Comparison of ENCODE assay signal across 16 mouse cellular contexts in genomic region chr15:99382893-99383292, GRCm38 (mm10). TPM values are rescaled to one million over a fixed set of nuclear protein-coding genes. Genes with fewer than 3 reads are reported as not detected.
DNase-seq lines count a peak whose midpoint lies in the region; ATAC-seq and TF ChIP-seq lines count a peak whose summit lies in the region.
"Had no signal": no experiment of that assay in that cellular context is flagged by ENCODE, and none has a peak within 500 bp of the region (broad histone marks: within the 10 kb centered on the region; RNA-seq: fewer than 3 reads in every experiment).

No protein-coding gene starts in this region.

- H3K4me1 ChIP-seq in liver, embryonic 16.5 days (ENCODE audit: control insufficient read depth, low read depth, low read length), result peaks cover 7% of the 10 kb centered on the region
- H3K4me1 ChIP-seq in liver, embryonic 12.5 days, result peaks cover 7% of the 10 kb centered on the region; the same call in 1 of the 2 replicates
- H3K4me1 ChIP-seq in kidney, embryonic 16.5 days (ENCODE audit: insufficient read depth, low read length), result peaks cover 10% of the 10 kb centered on the region
- no peaks in the 10 kb centered on the region for H3K4me1 ChIP-seq in stomach, embryonic 15.5 days
- peaks cover 1% of the 10 kb centered on the region for H3K4me1 ChIP-seq in thymus, adult 2 months (replicated peaks; ENCODE audit: control insufficient read depth, insufficient read depth, low read length)
- H3K4me1 ChIP-seq in midbrain, embryonic 16.5 days (ENCODE audit: control insufficient read depth, insufficient read depth, low read length), result no peaks in the 10 kb centered on the region
- H3K4me1 ChIP-seq: forebrain, embryonic 13.5 days; hindbrain, embryonic 15.5 days had no signal

- no peaks in the 10 kb centered on the region for H3K36me3 ChIP-seq in liver, embryonic 16.5 days (ENCODE audit: control insufficient read depth, insufficient read depth)
- H3K36me3 ChIP-seq in liver, embryonic 12.5 days, result no peaks in the 10 kb centered on the region
- H3K36me3 ChIP-seq in kidney, embryonic 16.5 days (ENCODE audit: insufficient read depth, low read length), result no peaks in the 10 kb centered on the region
- H3K36me3 ChIP-seq in stomach, embryonic 15.5 days, result no peaks in the 10 kb centered on the region
- no peaks in the 10 kb centered on the region for H3K36me3 ChIP-seq in thymus, adult 2 months (ENCODE audit: control insufficient read depth, insufficient read depth, low read length)
- no peaks in the 10 kb centered on the region for H3K36me3 ChIP-seq in midbrain, embryonic 16.5 days (ENCODE audit: control insufficient read depth, insufficient read depth, low read length)
- H3K36me3 ChIP-seq: hindbrain, embryonic 15.5 days had no signal

- no peak overlapping the region for H3K27ac ChIP-seq in liver, embryonic 16.5 days (ENCODE audit: low read length)
- H3K27ac ChIP-seq in liver, embryonic 12.5 days, result no peak overlapping the region
- no peak overlapping the region for H3K27ac ChIP-seq in kidney, embryonic 16.5 days (ENCODE audit: low read length)
- H3K27ac ChIP-seq in stomach, embryonic 15.5 days, result no peak overlapping the region
- H3K27ac ChIP-seq in thymus, adult 2 months (ENCODE audit: control insufficient read depth, insufficient read depth, low read length), result no peak overlapping the region
- H3K27ac ChIP-seq in midbrain, embryonic 16.5 days (ENCODE audit: low read length), result no peak overlapping the region
- H3K27ac ChIP-seq: forebrain, embryonic 13.5 days; hindbrain, embryonic 15.5 days; layer of hippocampus, adult 2 months; left cerebral cortex, adult 2 months; macrophage had no signal

- H3K9ac ChIP-seq in liver, embryonic 16.5 days (ENCODE audit: low read depth, low read length), result no peak overlapping the region
- H3K9ac ChIP-seq in liver, embryonic 12.5 days, result no peak overlapping the region
- H3K9ac ChIP-seq in kidney, embryonic 16.5 days (replicated peaks; ENCODE audit: low read length), result no peak overlapping the region
- H3K9ac ChIP-seq in stomach, embryonic 15.5 days, result no peak overlapping the region
- H3K9ac ChIP-seq in midbrain, embryonic 16.5 days (ENCODE audit: low read depth, low read length), result no peak overlapping the region
- H3K9ac ChIP-seq: forebrain, embryonic 13.5 days; hindbrain, embryonic 15.5 days had no signal

- no peak for TF ChIP-seq CTCF in Patski (IDR thresholded peaks at IDR 0.05)
- no peak for TF ChIP-seq CTCF in thymus, adult 2 months (IDR thresholded peaks at IDR 0.05; ENCODE audit: borderline replicate concordance, control insufficient read depth, extremely low read depth, insufficient read depth, low read length, poor library complexity)

- peaks cover 3% of the 10 kb centered on the region for H3K9me3 ChIP-seq in liver, embryonic 16.5 days (replicated peaks; ENCODE audit: control insufficient read depth, low read length)
- 0 out of 2 replicates have a peak, but pooled peaks cover 4% of the 10 kb centered on the region for H3K9me3 ChIP-seq in liver, embryonic 12.5 days (replicated peaks)
- peaks cover 5% of the 10 kb centered on the region; the same call in 1 of the 2 replicates for H3K9me3 ChIP-seq in kidney, embryonic 16.5 days (ENCODE audit: low read length)
- no peaks in the 10 kb centered on the region for H3K9me3 ChIP-seq in stomach, embryonic 15.5 days
- H3K9me3 ChIP-seq in midbrain, embryonic 16.5 days (replicated peaks; ENCODE audit: control insufficient read depth, low read length, poor library complexity, severe bottlenecking), result no peaks in the 10 kb centered on the region
- H3K9me3 ChIP-seq: forebrain, embryonic 13.5 days; hindbrain, embryonic 15.5 days had no signal

- DNase-seq in Patski (ENCODE audit: low read depth, low spot score), result peak; percentile 73
- DNase-seq in thymus, adult 2 months, result no peak
- DNase-seq: adrenal gland, postnatal 14 days; cerebellum, adult 9-10 months; midbrain, embryonic 14.5 days; right cerebral cortex, postnatal 14 days had no signal

- no peak overlapping the region for H3K4me2 ChIP-seq in liver, embryonic 16.5 days (ENCODE audit: low read depth, low read length)
- H3K4me2 ChIP-seq in liver, embryonic 12.5 days, result no peak overlapping the region
- H3K4me2 ChIP-seq in kidney, embryonic 16.5 days (replicated peaks; ENCODE audit: low read depth, low read length), result no peak overlapping the region
- H3K4me2 ChIP-seq in stomach, embryonic 15.5 days, result no peak overlapping the region
- no peak overlapping the region for H3K4me2 ChIP-seq in midbrain, embryonic 16.5 days (ENCODE audit: low read length)
- H3K4me2 ChIP-seq: forebrain, embryonic 13.5 days; hindbrain, embryonic 15.5 days had no signal

- in situ Hi-C loops in Patski (cut with MboI; ENCODE audit: low pct_unique_long_range_greater_than_20kb), result no loop called here

- POLR2A ChIA-PET in Patski (lab: Charles Lee), result no interaction called here

- peak; percentile 37; the same call in 1 of the 2 replicates for ATAC-seq in liver, embryonic 16.5 days (ENCODE audit: low read depth)
- ATAC-seq in liver, embryonic 12.5 days, result no peak
- ATAC-seq in Patski, result peak; percentile 85
- peak; percentile 88 for ATAC-seq in kidney, embryonic 16.5 days (ENCODE audit: low FRiP score, low TSS enrichment)
- ATAC-seq in stomach, embryonic 15.5 days (ENCODE audit: insufficient read depth, low FRiP score, low read depth), result peak; percentile 85
- ATAC-seq in midbrain, embryonic 16.5 days, result no peak
- ATAC-seq: forebrain, embryonic 13.5 days had no signal

- H3K4me3 ChIP-seq in liver, embryonic 16.5 days (ENCODE audit: low read depth, low read length), result no peak overlapping the region
- H3K4me3 ChIP-seq in liver, embryonic 12.5 days, result no peak overlapping the region
- no peak overlapping the region for H3K4me3 ChIP-seq in kidney, embryonic 16.5 days (ENCODE audit: low read length)
- H3K4me3 ChIP-seq in stomach, embryonic 15.5 days (replicated peaks), result no peak overlapping the region
- no peak overlapping the region for H3K4me3 ChIP-seq in thymus, adult 2 months (ENCODE audit: control insufficient read depth, insufficient read depth, low read length)
- no peak overlapping the region for H3K4me3 ChIP-seq in midbrain, embryonic 16.5 days (ENCODE audit: low read depth, low read length)
- H3K4me3 ChIP-seq: forebrain, embryonic 13.5 days; hindbrain, embryonic 15.5 days; layer of hippocampus, adult 2 months; left cerebral cortex, adult 2 months had no signal

- CTCF ChIA-PET in Patski (lab: Charles Lee), result interaction anchor here (0.9 to 1.9 kb wide), 6 partner anchors 10 to 63 kb away, joined by 3 to 6 read pairs (median 4); no protein-coding TSS in a partner anchor

- TF ChIP-seq POLR2A in thymus, adult 2 months (IDR thresholded peaks at IDR 0.05; ENCODE audit: control insufficient read depth, extremely low read depth, insufficient read depth, low read length, poor library complexity), result no peak

- no peaks in the 10 kb centered on the region for H3K27me3 ChIP-seq in liver, embryonic 16.5 days (ENCODE audit: control insufficient read depth, insufficient read depth, low read depth, low read length)
- H3K27me3 ChIP-seq in liver, embryonic 12.5 days (replicated peaks), result no peaks in the 10 kb centered on the region
- H3K27me3 ChIP-seq in Patski, result no peaks in the 10 kb centered on the region
- no peaks in the 10 kb centered on the region for H3K27me3 ChIP-seq in kidney, embryonic 16.5 days (ENCODE audit: insufficient read depth, low read length)
- no peaks in the 10 kb centered on the region for H3K27me3 ChIP-seq in stomach, embryonic 15.5 days (replicated peaks)
- H3K27me3 ChIP-seq in thymus, adult 2 months (ENCODE audit: control insufficient read depth, insufficient read depth, low read length), result no peaks in the 10 kb centered on the region
- H3K27me3 ChIP-seq in midbrain, embryonic 16.5 days (ENCODE audit: control insufficient read depth, insufficient read depth, low read depth, low read length), result no peaks in the 10 kb centered on the region
- H3K27me3 ChIP-seq: forebrain, embryonic 13.5 days; hindbrain, embryonic 15.5 days had no signal

RNA-seq across cellular contexts. Expression of gene Tmbim6, which starts 9.8 kb away (rescaled TPM):
- 309 and 359 TPM in 2 replicates for polyA plus RNA-seq in liver, embryonic 16.5 days (2015; fragmentation: Nextera tagmentation; extraction: Ambion mirVana)
- polyA plus RNA-seq in liver, embryonic 12.5 days (2016; fragmentation: Nextera tagmentation; extraction: Ambion mirVana), result 199 and 201 TPM in 2 replicates
- 509 TPM for polyA plus RNA-seq in Patski (2021)
- polyA plus RNA-seq in kidney, embryonic 16.5 days (2015; fragmentation: Nextera tagmentation; extraction: Ambion mirVana), result 634 and 653 TPM in 2 replicates
- 425 and 426 TPM in 2 replicates for polyA plus RNA-seq in stomach, embryonic 15.5 days (2015; fragmentation: Nextera tagmentation; extraction: Ambion mirVana)
- 723 and 818 TPM in 2 replicates for polyA plus RNA-seq in thymus, adult 2 months (2012; rRNA removed)
- 279 and 310 TPM in 2 replicates for polyA plus RNA-seq in midbrain, embryonic 16.5 days (2015; fragmentation: Nextera tagmentation; extraction: Ambion mirVana)

RNA-seq across cellular contexts. Expression of gene Fmnl3, which starts 12.6 kb away (rescaled TPM):
- 2.9 and 3.0 TPM in 2 replicates for polyA plus RNA-seq in liver, embryonic 16.5 days (2015; fragmentation: Nextera tagmentation; extraction: Ambion mirVana)
- 7.4 and 8.6 TPM in 2 replicates for polyA plus RNA-seq in liver, embryonic 12.5 days (2016; fragmentation: Nextera tagmentation; extraction: Ambion mirVana)
- 99.2 TPM for polyA plus RNA-seq in Patski (2021)
- 27.1 and 29.8 TPM in 2 replicates for polyA plus RNA-seq in kidney, embryonic 16.5 days (2015; fragmentation: Nextera tagmentation; extraction: Ambion mirVana)
- polyA plus RNA-seq in stomach, embryonic 15.5 days (2015; fragmentation: Nextera tagmentation; extraction: Ambion mirVana), result 18.2 and 21.3 TPM in 2 replicates
- polyA plus RNA-seq in thymus, adult 2 months (2012; rRNA removed), result 55.5 and 59.6 TPM in 2 replicates
- 7.9 and 8.0 TPM in 2 replicates for polyA plus RNA-seq in midbrain, embryonic 16.5 days (2015; fragmentation: Nextera tagmentation; extraction: Ambion mirVana)

Comparison
In these comparisons a context has a peak if more than half of its experiments do, and no peak if none do; other contexts are left out.
1. ATAC-seq: peak in liver, embryonic 16.5 days (single experiment), Patski (single experiment), kidney, embryonic 16.5 days (single experiment) and stomach, embryonic 15.5 days (single experiment); none in liver, embryonic 12.5 days (single experiment) and midbrain, embryonic 16.5 days (single experiment).